Mouse (Mus musculus) adrenal gland, adult 8-10 months (tissue): Measurements from ENCODE around the gene Ghr. TPM values are rescaled to one million over a fixed set of nuclear protein-coding genes. Genes with fewer than 3 reads are reported as not detected.

Experiments used
- DNase-seq: peaks from one replicate; pipeline ENCODE4 v3.0.0; 2022
- total RNA-seq, 4 experiments: library from RNA; stranded (reverse); gene quantifications; 2 replicates each; pipeline ENCODE4 v1.2.4; 2022

Gene Ghr
- total RNA-seq, 4 experiments from 2014 or later: 67.5 to 155 (median 78.8) TPM

GRCm38 (mm10) chr15:3381413-3381812, 201.9 kb downstream of the Ghr start:
- no peak for DNase-seq

GRCm38 (mm10) chr15:3368261-3368832, 214.9 kb downstream of the Ghr start:
- DNase-seq: no peak

- no peak for DNase-seq
Observed at GRCm38 (mm10) chr15:3356073-3356766, 227.1 kb downstream of the Ghr start.

GRCm38 (mm10) chr15:3353696-3354095, 229.6 kb downstream of the Ghr start:
- DNase-seq: no peak

- DNase-seq: no peak
Observed at GRCm38 (mm10) chr15:3349306-3350064, 233.8 kb downstream of the Ghr start.

GRCm38 (mm10) chr15:3346682-3347081, 236.6 kb downstream of the Ghr start:
- DNase-seq: no peak

GRCm38 (mm10) chr15:3344555-3344954, 238.7 kb downstream of the Ghr start:
- DNase-seq: no peak

- no peak for DNase-seq
Observed at GRCm38 (mm10) chr15:3341806-3342582, 241.3 kb downstream of the Ghr start.

GRCm38 (mm10) chr15:3339847-3340246, 243.4 kb downstream of the Ghr start:
- no peak for DNase-seq

GRCm38 (mm10) chr15:3332517-3332916, 250.8 kb downstream of the Ghr start:
- DNase-seq: no peak

- no peak for DNase-seq
Observed at GRCm38 (mm10) chr15:3331813-3332212, 251.5 kb downstream of the Ghr start.

GRCm38 (mm10) chr15:3330291-3330690, 253.0 kb downstream of the Ghr start:
- no peak for DNase-seq

GRCm38 (mm10) chr15:3323041-3323440, 260.3 kb downstream of the Ghr start:
- DNase-seq: no peak

GRCm38 (mm10) chr15:3319929-3320328, 263.4 kb downstream of the Ghr start:
- DNase-seq: no peak

- DNase-seq: no peak
Observed at GRCm38 (mm10) chr15:3316617-3317016, 266.7 kb downstream of the Ghr start.

GRCm38 (mm10) chr15:3312937-3313336, 270.4 kb downstream of the Ghr start:
- DNase-seq: no peak

- DNase-seq: no peak
Observed at GRCm38 (mm10) chr15:3309856-3310255, 273.4 kb downstream of the Ghr start.

GRCm38 (mm10) chr15:3303426-3303825, 279.9 kb downstream of the Ghr start, which contains the start of gene Ccdc152:
TSS of gene Ccdc152 (minus strand) at chr15:3303526.
- no peak for DNase-seq

GRCm38 (mm10) chr15:3300361-3301100, 282.8 kb downstream of the Ghr start:
- DNase-seq: no peak

GRCm38 (mm10) chr15:3297615-3298014, 285.7 kb downstream of the Ghr start:
- DNase-seq: no peak

- DNase-seq: no peak
Observed at GRCm38 (mm10) chr15:3295986-3296385, 287.3 kb downstream of the Ghr start.

- no peak for DNase-seq
Observed at GRCm38 (mm10) chr15:3293477-3293876, 289.8 kb downstream of the Ghr start.
